19 mouse cellular contexts compared by ENCODE assay signal in the genomic region with DNA sequence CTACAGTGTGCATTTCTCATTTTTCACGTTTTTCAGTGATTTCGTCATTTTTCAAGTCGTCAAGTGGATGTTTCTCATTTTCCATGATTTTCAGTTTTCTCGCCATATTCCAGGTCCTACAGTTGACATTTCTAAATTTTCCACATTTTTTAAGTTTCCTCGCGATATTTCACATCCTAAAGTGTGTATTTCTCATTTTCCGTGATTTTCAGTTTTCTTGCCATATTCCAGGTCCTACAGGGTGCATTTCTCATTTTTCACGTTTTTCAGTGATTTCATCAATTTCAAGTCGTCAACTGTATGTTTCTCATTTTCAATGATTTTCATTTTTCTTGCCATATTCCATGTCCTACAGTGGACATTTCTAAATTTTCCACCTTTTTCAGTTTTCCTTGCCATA. TPM values are rescaled to one million over a fixed set of nuclear protein-coding genes. Genes with fewer than 3 reads are reported as not detected.
"Had no signal": no experiment of that assay in that cellular context is flagged by ENCODE, and none has a peak within 500 bp of the region (broad histone marks: within the 10 kb centered on the region; RNA-seq: fewer than 3 reads in every experiment).

Gm10719 (plus strand) TSS at position 301 of the 400 bp plus-strand sequence.

RNA-seq across cellular contexts. Expression of gene Gm10719, which starts in this region (rescaled TPM):
- total RNA-seq: common myeloid progenitor, adult 5-6 weeks; gastrocnemius, adult 2 months; gastrocnemius, postnatal 25 days; heart, adult 2 months had no signal
- polyA plus RNA-seq: cortical plate, adult 2 months; embryonic facial prominence, embryonic 10.5 days; embryonic facial prominence, embryonic 11.5 days; embryonic facial prominence, embryonic 12.5 days; embryonic facial prominence, embryonic 13.5 days; embryonic facial prominence, embryonic 14.5 days; embryonic facial prominence, embryonic 15.5 days; forebrain, embryonic 10.5 days; forebrain, embryonic 11.5 days; forebrain, embryonic 12.5 days; forebrain, embryonic 14.5 days; forebrain, embryonic 15.5 days; forebrain, embryonic 16.5 days; frontal cortex, adult 2 months; gonadal fat pad, adult 2 months; heart, adult 2 months had no signal
